Mouse (Mus musculus) splenic B cell, adult 2 months (primary cell): Measurements from ENCODE around the gene Rrp1b.

ENCODE experiments used
- DNase-seq: peaks from one replicate; pipeline ENCODE4 v3.0.0-alpha.2; 2011; ENCODE audit warnings: low read depth, low spot score
- H3K27me3 ChIP-seq: 2 replicates; pipeline ENCODE4 v1.6.1; 2012; ENCODE audit warnings: mild to moderate bottlenecking, low read length, moderate library complexity, mixed read lengths; ENCODE audit not compliant: control insufficient read depth, poor library complexity, insufficient read depth, severe bottlenecking
- H3K36me3 ChIP-seq: 2 replicates; pipeline ENCODE4 v1.6.1; 2012; ENCODE audit warnings: mild to moderate bottlenecking, low read length, moderate library complexity, mixed read lengths; ENCODE audit not compliant: control insufficient read depth, poor library complexity, insufficient read depth, severe bottlenecking

Gene Rrp1b

GRCm38 (mm10) chr17:32018127-32018894 is 17.6 kb upstream of the Rrp1b start:
- DNase-seq: no peak
- no peaks in the 10 kb centered on the region for H3K36me3 ChIP-seq

GRCm38 (mm10) chr17:32021981-32022380 is 13.9 kb upstream of the Rrp1b start:
- no peaks in the 10 kb centered on the region for H3K36me3 ChIP-seq
- no peak for DNase-seq

More at GRCm38 (mm10) chr17:32018127-32018894, 17.6 kb upstream of the Rrp1b start:
- no peaks in the 10 kb centered on the region for H3K27me3 ChIP-seq

DNA sequence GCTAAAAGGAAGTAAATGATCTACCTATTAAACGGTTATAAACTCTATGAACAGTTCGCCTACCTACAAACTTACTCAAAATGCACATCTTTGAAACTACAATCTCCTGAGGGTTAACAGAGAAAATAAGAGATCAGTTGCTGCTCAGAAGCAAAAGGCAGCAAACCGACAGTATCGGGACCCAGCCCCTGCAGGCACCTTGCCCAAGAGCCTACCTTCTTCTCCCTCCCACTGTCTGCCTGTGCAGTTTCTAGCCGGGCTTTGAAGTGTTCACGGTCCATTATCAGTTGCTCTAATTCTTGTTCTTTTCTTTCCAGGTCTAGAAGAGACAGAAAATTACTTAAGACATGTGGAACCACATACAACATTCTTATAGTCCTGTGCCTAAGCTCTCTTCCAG is 13.3 kb upstream of the Rrp1b start:
- DNase-seq: no peak

More at GRCm38 (mm10) chr17:32021981-32022380, 13.9 kb upstream of the Rrp1b start:
- H3K27me3 ChIP-seq: no peaks in the 10 kb centered on the region

GRCm38 (mm10) chr17:32023088-32023487 is 12.8 kb upstream of the Rrp1b start:
- no peaks in the 10 kb centered on the region for H3K36me3 ChIP-seq
- DNase-seq: no peak
- no peaks in the 10 kb centered on the region for H3K27me3 ChIP-seq

More for the DNA sequence above, 13.3 kb upstream of the Rrp1b start:
- no peaks in the 10 kb centered on the region for H3K36me3 ChIP-seq
- no peaks in the 10 kb centered on the region for H3K27me3 ChIP-seq

DNA sequence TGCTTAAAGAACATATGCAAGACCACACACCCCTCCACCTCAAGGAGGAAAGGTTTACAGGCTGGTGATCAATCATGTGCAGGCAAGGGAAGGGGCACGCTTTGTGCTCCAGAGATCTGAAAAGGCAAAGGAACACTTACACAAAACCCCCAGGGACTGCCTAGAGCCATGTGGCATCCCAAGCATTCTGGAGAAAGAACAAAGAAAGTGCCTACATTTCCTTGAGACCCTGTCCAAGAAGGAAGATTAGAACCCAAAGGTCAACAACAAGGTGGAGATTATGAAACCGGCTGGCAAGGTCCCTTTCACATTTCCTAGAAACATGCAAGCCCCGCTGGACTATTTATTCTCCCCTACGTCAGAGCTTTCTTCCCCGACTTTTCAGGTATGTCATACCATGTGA is 11.2 kb upstream of the Rrp1b start:
- DNase-seq: no peak
- Histone ChIP-seq H3K27me3 (no peaks in the 10 kb centered on the region), H3K36me3 (no peaks in the 10 kb centered on the region)

DNA sequence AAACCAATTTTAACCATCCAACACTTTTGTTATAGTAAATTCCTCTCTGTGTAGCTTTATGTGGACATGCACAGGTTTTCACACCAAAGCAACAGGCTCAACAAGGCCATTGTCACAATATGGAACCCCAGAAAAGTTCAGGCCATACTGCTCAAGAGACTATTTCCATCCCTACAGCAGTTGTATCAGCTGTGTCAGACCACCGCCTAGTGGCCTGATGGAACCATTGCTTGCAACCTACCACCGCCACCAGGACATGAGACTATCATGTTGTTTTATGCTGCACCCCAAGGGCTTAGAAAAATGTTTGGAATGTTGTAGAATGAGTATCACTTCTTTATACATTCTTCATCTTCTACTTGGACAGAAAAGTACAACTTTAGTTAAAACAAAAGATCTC is 10.5 kb upstream of the Rrp1b start:
- Histone ChIP-seq H3K27me3 (no peaks in the 10 kb centered on the region), H3K36me3 (no peaks in the 10 kb centered on the region)
- peak; percentile 80 for DNase-seq

DNA sequence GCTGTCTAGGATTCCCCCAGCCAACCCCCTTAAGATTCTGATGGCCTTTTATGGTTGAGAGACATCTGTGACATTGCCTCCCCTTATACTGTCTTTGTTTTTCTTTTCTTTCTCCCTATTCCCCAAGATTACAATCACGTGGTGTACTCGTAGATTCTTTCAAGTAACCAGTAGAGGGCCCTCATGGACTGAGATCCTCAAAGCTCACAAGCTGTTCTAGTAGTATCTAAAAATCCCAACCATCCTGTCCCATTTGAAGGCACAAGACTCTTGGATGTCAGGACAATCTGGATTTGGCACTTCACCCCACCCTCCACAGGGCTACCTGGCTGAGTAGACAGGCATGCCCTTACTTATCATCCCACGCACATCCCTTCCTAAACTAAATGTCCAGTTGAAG is 8.2 kb upstream of the Rrp1b start:
- Histone ChIP-seq H3K27me3 (no peaks in the 10 kb centered on the region), H3K36me3 (no peaks in the 10 kb centered on the region)
- DNase-seq: peak; percentile 31

DNA sequence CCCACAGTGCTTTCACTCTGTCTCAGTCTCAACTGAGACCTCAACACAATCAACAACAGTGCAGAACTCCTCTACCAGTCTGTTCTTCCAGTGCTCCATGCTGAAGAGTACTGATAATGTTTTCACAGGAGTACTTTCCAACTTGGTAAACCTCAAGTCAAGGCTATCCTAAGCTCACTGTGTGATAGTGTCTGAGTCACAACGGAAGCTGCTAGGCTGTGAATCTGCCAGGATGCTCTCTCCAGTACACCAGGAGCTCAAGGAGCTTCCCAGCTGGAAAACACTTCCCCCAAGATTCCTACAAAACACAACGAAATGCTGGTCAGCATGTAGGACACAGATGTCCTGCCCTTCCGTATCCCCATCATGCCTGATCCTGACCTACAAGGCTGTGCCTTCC is 7.6 kb upstream of the Rrp1b start:
- no peak for DNase-seq
- H3K36me3 ChIP-seq: no peaks in the 10 kb centered on the region
- H3K27me3 ChIP-seq: no peaks in the 10 kb centered on the region

- DNase-seq: no peak
- H3K27me3 ChIP-seq: no peaks in the 10 kb centered on the region
- H3K36me3 ChIP-seq: no peaks in the 10 kb centered on the region
Observed at GRCm38 (mm10) chr17:32031684-32032083, 4.2 kb upstream of the Rrp1b start.

DNA sequence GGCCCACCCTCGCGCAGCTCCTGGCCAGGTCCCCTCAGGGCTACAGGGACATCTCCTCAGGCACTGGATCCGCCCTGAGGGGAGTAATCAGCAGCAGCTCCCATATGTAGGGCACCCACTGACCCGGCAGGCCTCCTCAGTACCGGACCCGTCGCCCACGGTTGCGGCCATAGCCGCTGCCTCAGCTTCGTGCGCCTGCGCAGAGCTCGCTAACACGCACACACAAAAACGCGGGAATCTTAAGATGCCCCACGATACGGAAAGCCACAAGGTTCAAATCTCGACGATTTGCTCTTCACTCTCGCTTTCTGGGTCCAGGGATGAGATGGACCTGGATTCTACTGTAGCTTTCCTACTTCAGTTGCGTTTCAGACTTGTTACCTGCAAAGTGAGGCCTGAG is 1.6 kb upstream of the Rrp1b start:
- H3K27me3 ChIP-seq: no peaks in the 10 kb centered on the region
- DNase-seq: no peak
- H3K36me3 ChIP-seq: no peaks in the 10 kb centered on the region

DNA sequence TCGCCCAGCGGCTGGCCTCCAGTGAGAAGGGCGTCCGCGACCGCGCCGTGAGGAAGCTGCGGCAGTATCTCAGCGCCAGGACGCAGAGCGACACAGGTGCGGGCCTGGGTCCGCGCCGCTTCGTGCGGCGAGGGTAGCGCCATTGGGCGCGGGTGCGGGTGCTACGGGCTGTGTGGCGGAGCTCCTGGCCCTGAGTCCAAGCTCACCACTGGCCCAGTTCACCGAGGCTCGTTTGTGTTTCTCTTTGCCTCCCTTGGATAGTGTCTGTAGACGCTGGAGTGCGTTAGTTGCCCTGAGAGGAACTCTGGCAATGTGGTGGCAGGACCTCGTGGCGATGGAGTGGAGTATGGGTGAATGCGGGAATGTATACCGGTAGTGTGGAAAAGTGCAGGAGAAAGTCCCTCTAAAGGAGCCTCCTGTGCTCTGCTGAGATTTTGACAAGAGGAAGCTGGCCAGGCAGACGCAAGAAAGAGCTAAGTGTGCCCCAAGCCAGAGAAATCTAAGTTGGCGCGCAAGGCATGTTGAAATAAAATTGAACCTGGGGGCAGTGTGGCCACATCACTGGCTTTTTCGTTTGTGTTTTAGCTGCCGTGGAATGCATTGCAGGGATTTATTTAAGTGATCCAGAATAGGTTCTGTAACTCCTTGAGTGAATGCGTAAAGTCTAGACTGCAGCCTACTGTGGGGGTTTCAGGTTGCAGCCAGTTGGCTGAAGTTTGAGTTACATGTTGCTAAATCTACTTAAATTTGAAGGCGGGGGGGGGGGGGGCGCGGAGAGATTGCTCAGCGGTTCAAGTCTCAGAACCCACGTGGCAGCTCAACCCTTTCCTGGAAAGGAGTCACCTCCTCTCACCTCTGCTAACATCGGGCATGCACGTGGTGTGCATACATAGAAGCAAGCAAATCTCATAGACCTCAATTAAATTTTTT is 874 bp downstream of the Rrp1b start:
- DNase-seq: no peak
- no peaks in the 10 kb centered on the region for H3K27me3 ChIP-seq
- H3K36me3 ChIP-seq: no peaks in the 10 kb centered on the region

GRCm38 (mm10) chr17:32040263-32040662 is 4.4 kb downstream of the Rrp1b start:
- no peaks in the 10 kb centered on the region for H3K27me3 ChIP-seq
- DNase-seq: no peak
- no peaks in the 10 kb centered on the region for H3K36me3 ChIP-seq

- DNase-seq: no peak
- Histone ChIP-seq H3K36me3 (peaks cover 4% of the 10 kb centered on the region), H3K27me3 (no peaks in the 10 kb centered on the region)
Observed at GRCm38 (mm10) chr17:32046541-32046940, 10.6 kb downstream of the Rrp1b start.

DNA sequence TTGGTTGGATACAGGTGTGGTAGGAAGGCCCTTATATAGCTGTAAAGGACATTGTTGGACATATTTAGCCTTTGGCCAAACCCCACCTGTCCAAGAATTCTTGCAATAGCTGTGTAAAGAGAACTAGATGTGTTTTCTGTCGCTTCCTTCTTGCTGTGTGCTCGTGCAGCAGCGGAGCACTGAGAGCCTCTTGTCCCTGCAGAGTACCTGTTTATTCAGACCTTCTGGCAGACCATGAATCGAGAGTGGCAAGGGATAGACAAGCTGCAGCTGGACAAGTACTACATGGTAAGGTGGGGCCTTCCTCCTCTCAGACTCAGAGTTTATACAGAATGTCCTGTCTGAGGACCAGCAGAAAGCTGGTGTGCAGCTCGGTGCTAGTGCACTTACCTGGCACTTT is 12.5 kb downstream of the Rrp1b start:
- no peaks in the 10 kb centered on the region for H3K27me3 ChIP-seq
- DNase-seq: no peak
- H3K36me3 ChIP-seq: peaks cover 4% of the 10 kb centered on the region

- Histone ChIP-seq H3K27me3 (no peaks in the 10 kb centered on the region), H3K36me3 (peaks cover 4% of the 10 kb centered on the region)
- DNase-seq: no peak
Observed at GRCm38 (mm10) chr17:32049914-32050313, 14.0 kb downstream of the Rrp1b start.
